Mouse (Mus musculus) regulatory T cell (primary cell): ENCODE data around the gene Cdh11.

ENCODE experiments used
- in situ Hi-C: fragments of 300-600 bp; cut with MboI, MseI; formaldehyde crosslinking; loops from one replicate; pipeline ENCODE4 v1.15.1; 2025; ENCODE audit warnings: high pct_unique_total_duplicates

Cdh11 gene

GRCm38 (mm10) chr8:102785592-102786416, at the start of gene Cdh11:
Cdh11 (minus strand) TSS chr8:102785642.
- in situ Hi-C loops, result loop anchor here (25.0 kb wide), 1 partner anchor 1924 kb away; no protein-coding TSS in a partner anchor

- in situ Hi-C loops, result no loop called here
Measured at GRCm38 (mm10) chr8:102813959-102814358, 28.5 kb upstream of the Cdh11 start.

- in situ Hi-C loops, result loop anchor here (25.0 kb wide), 1 partner anchor 1928 kb away; no protein-coding TSS in a partner anchor
Measured at GRCm38 (mm10) chr8:102790303-102790702, 4.9 kb upstream of the Cdh11 start.

GRCm38 (mm10) chr8:102786467-102787360, 1.3 kb upstream of the Cdh11 start:
- in situ Hi-C loops, result loop anchor here (25.0 kb wide), 1 partner anchor 1924 kb away; no protein-coding TSS in a partner anchor

- in situ Hi-C loops, result loop anchor here (25.0 kb wide), 1 partner anchor 1923 kb away; no protein-coding TSS in a partner anchor
Measured at GRCm38 (mm10) chr8:102784835-102785455, 497 bp downstream of the Cdh11 start.

- in situ Hi-C loops, result loop anchor here (25.0 kb wide), 1 partner anchor 1922 kb away; no protein-coding TSS in a partner anchor
Measured at GRCm38 (mm10) chr8:102783821-102784591, 1.4 kb downstream of the Cdh11 start.

GRCm38 (mm10) chr8:102782707-102783489, 2.5 kb downstream of the Cdh11 start:
- in situ Hi-C loops, result loop anchor here (25.0 kb wide), 1 partner anchor 1921 kb away; no protein-coding TSS in a partner anchor

GRCm38 (mm10) chr8:102780899-102781298, 4.5 kb downstream of the Cdh11 start:
- in situ Hi-C loops, result loop anchor here (25.0 kb wide), 1 partner anchor 1919 kb away; no protein-coding TSS in a partner anchor

GRCm38 (mm10) chr8:102774594-102774993, 10.8 kb downstream of the Cdh11 start:
- in situ Hi-C loops, result no loop called here

- in situ Hi-C loops, result no loop called here
Measured at GRCm38 (mm10) chr8:102771456-102771855, 14.0 kb downstream of the Cdh11 start.

- in situ Hi-C loops, result no loop called here
Measured at GRCm38 (mm10) chr8:102753839-102754238, 31.6 kb downstream of the Cdh11 start.

- in situ Hi-C loops, result no loop called here
Measured at GRCm38 (mm10) chr8:102742940-102743339, 42.5 kb downstream of the Cdh11 start.

GRCm38 (mm10) chr8:102742008-102742591, 43.3 kb downstream of the Cdh11 start:
- in situ Hi-C loops, result no loop called here

GRCm38 (mm10) chr8:102740963-102741362, 44.5 kb downstream of the Cdh11 start:
- in situ Hi-C loops, result no loop called here

GRCm38 (mm10) chr8:102738961-102739487, 46.4 kb downstream of the Cdh11 start:
- in situ Hi-C loops, result no loop called here

GRCm38 (mm10) chr8:102738395-102738794, 47.0 kb downstream of the Cdh11 start:
- in situ Hi-C loops, result no loop called here

GRCm38 (mm10) chr8:102734419-102734818, 51.0 kb downstream of the Cdh11 start:
- in situ Hi-C loops, result no loop called here

- in situ Hi-C loops, result no loop called here
Measured at GRCm38 (mm10) chr8:102726206-102726935, 59.1 kb downstream of the Cdh11 start.
